Comparison of ENCODE assay signal across 11 mouse cellular contexts in the genomic region with DNA sequence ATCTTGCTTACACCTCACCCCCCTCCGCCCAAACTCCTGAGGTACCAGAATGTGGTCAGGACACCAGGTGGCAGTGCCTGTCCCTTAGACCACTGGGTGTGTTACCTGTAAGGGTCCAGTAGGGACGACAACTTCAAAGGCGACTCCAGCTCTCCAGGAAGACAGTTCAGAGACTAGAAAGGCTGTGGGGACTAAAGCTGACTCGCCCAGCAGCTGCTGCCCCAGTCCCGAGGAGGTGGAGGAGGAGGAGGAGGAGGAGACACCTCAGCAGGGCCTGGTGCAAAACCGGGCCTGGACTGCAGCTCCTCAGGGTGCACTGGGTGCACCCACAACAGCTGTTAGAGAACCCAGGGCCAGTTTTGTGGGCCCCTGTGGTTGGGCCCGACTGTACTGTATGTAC. TPM values are rescaled to one million over a fixed set of nuclear protein-coding genes. Genes with fewer than 3 reads are reported as not detected.
DNase-seq lines count a peak whose midpoint lies in the region; ATAC-seq and TF ChIP-seq lines count a peak whose summit lies in the region.
"Had no signal": no experiment of that assay in that cellular context is flagged by ENCODE, and none has a peak within 500 bp of the region (broad histone marks: within the 10 kb centered on the region; RNA-seq: fewer than 3 reads in every experiment).

Sytl1 (minus strand) TSS at position 232 of the 400 bp plus-strand sequence.

- H3K27me3 ChIP-seq in kidney, embryonic 16.5 days (ENCODE audit: insufficient read depth, low read length): no peaks in the 10 kb centered on the region
- no peaks in the 10 kb centered on the region; the same call in 1 of the 2 replicates for H3K27me3 ChIP-seq in G1E (ENCODE audit: insufficient read depth, low read length)
- no peaks in the 10 kb centered on the region for H3K27me3 ChIP-seq in intestine, postnatal 0 days (replicated peaks; ENCODE audit: control insufficient read depth, insufficient read depth, low read length)
- H3K27me3 ChIP-seq in stomach, embryonic 15.5 days (replicated peaks): no peaks in the 10 kb centered on the region
- H3K27me3 ChIP-seq: Patski had no signal

- DNase-seq in kidney, adult 8-10 months: no peak
- DNase-seq in G1E (ENCODE audit: low spot score): no peak
- DNase-seq in right cerebral cortex, adult 18-20 months: no peak
- no peak for DNase-seq in layer of hippocampus, postnatal 10 days (ENCODE audit: low spot score in 2 of 2)
- DNase-seq in cerebellum, adult 9-11 months: no peak
- DNase-seq: cerebellum, postnatal 36 days; gastrocnemius, postnatal 14 days had no signal

- ATAC-seq in kidney, embryonic 16.5 days (ENCODE audit: low FRiP score, low TSS enrichment): no peak
- ATAC-seq in G1E (ENCODE audit: extremely low read depth, insufficient number of reproducible peaks, low FRiP score, poor library complexity, severe bottlenecking): no peak; the same call in 1 of the 2 replicates
- ATAC-seq in intestine, postnatal 0 days: no peak
- ATAC-seq in stomach, embryonic 15.5 days (ENCODE audit: insufficient read depth, low FRiP score, low read depth): no peak
- ATAC-seq: Patski had no signal

- H3K9me3 ChIP-seq in kidney, embryonic 16.5 days (ENCODE audit: low read length): no peaks in the 10 kb centered on the region
- H3K9me3 ChIP-seq in G1E (replicated peaks): no peaks in the 10 kb centered on the region
- H3K9me3 ChIP-seq in intestine, postnatal 0 days (ENCODE audit: control insufficient read depth): no peaks in the 10 kb centered on the region
- H3K9me3 ChIP-seq in stomach, embryonic 15.5 days: no peaks in the 10 kb centered on the region

- H3K27ac ChIP-seq in kidney, embryonic 16.5 days (ENCODE audit: low read length): no peak within 1 kb of the TSS
- no peak within 1 kb of the TSS for H3K27ac ChIP-seq in intestine, postnatal 0 days (ENCODE audit: low read depth, low read length)
- peak within 1 kb of the TSS; percentile 57 for H3K27ac ChIP-seq in stomach, embryonic 15.5 days

- H3K36me3 ChIP-seq in kidney, embryonic 16.5 days (ENCODE audit: insufficient read depth, low read length): peaks cover 41% of the 10 kb centered on the region
- peaks cover 56% of the 10 kb centered on the region for H3K36me3 ChIP-seq in G1E (replicated peaks)
- peaks cover 31% of the 10 kb centered on the region for H3K36me3 ChIP-seq in intestine, postnatal 0 days (ENCODE audit: control insufficient read depth, insufficient read depth)
- H3K36me3 ChIP-seq in stomach, embryonic 15.5 days: peaks cover 35% of the 10 kb centered on the region

- no peak within 1 kb of the TSS for H3K4me2 ChIP-seq in kidney, embryonic 16.5 days (replicated peaks; ENCODE audit: low read depth, low read length)
- H3K4me2 ChIP-seq in intestine, postnatal 0 days (replicated peaks; ENCODE audit: low read depth): no peak within 1 kb of the TSS
- peak within 1 kb of the TSS; percentile 33 for H3K4me2 ChIP-seq in stomach, embryonic 15.5 days

- H3K4me1 ChIP-seq in kidney, embryonic 16.5 days (ENCODE audit: insufficient read depth, low read length): no peaks in the 10 kb centered on the region
- peaks cover 51% of the 10 kb centered on the region for H3K4me1 ChIP-seq in G1E (ENCODE audit: insufficient read depth, low read depth, low read length)
- no peaks in the 10 kb centered on the region for H3K4me1 ChIP-seq in intestine, postnatal 0 days (replicated peaks; ENCODE audit: control insufficient read depth, insufficient read depth, low read length)
- H3K4me1 ChIP-seq in stomach, embryonic 15.5 days: peaks cover 3% of the 10 kb centered on the region; the same call in 1 of the 2 replicates

- WGBS in kidney, embryonic 16.5 days: 36% methylated on average over 7 of the region's 7 CpGs
- WGBS in intestine, postnatal 0 days: 35% methylated on average over 7 of the region's 7 CpGs
- 28% methylated on average over 7 of the region's 7 CpGs for WGBS in stomach, embryonic 15.5 days

- TF ChIP-seq CTCF in G1E (IDR thresholded peaks at IDR 0.05; ENCODE audit: low read depth, low read length): no peak
- TF ChIP-seq CTCF in intestine, postnatal 0 days (IDR thresholded peaks at IDR 0.05; ENCODE audit: low read depth): peak; percentile 30

- H3K4me3 ChIP-seq in kidney, embryonic 16.5 days (ENCODE audit: low read length): no peak within 1 kb of the TSS
- H3K4me3 ChIP-seq in G1E (ENCODE audit: low read depth, low read length): peak within 1 kb of the TSS; percentile 29; the same call in 1 of the 2 replicates
- no peak within 1 kb of the TSS for H3K4me3 ChIP-seq in intestine, postnatal 0 days (ENCODE audit: low read depth, low read length)
- H3K4me3 ChIP-seq in stomach, embryonic 15.5 days (replicated peaks): peak within 1 kb of the TSS; percentile 26

- H3K9ac ChIP-seq in kidney, embryonic 16.5 days (replicated peaks; ENCODE audit: low read length): 0 out of 2 replicates have a peak within 1 kb of the TSS, but pooled peaks have one; percentile 18
- 0 out of 2 replicates have a peak within 1 kb of the TSS, but pooled peaks have one; percentile 11 for H3K9ac ChIP-seq in intestine, postnatal 0 days (ENCODE audit: low read depth, low read length)
- H3K9ac ChIP-seq in stomach, embryonic 15.5 days: no peak within 1 kb of the TSS

RNA-seq across cellular contexts. Expression of gene Sytl1, which starts in this region (rescaled TPM):
- polyA plus RNA-seq in kidney, embryonic 16.5 days (2015; fragmentation: Nextera tagmentation; extraction: Ambion mirVana): 1.1 and 1.5 TPM in 2 replicates
- total RNA-seq in G1E (2014; fragmentation: Nextera tagmentation) (1.2 and 2.5 TPM in 2 replicates), G1E (2017) (0.05 and 0.35 TPM in 2 replicates)
- 1.4 and 1.7 TPM in 2 replicates for polyA plus RNA-seq in G1E (2012)
- 1.6 and 1.8 TPM in 2 replicates for polyA plus RNA-seq in intestine, postnatal 0 days (2015; fragmentation: Nextera tagmentation; extraction: Ambion mirVana)
- 17.0 and 29.0 TPM in 2 replicates for polyA plus RNA-seq in stomach, embryonic 15.5 days (2015; fragmentation: Nextera tagmentation; extraction: Ambion mirVana)
- total RNA-seq in layer of hippocampus, postnatal 10 days (2021): under 1 TPM; 0.51 to 0.53 TPM

Comparison
In these comparisons a context has a peak if more than half of its experiments do, and no peak if none do; other contexts are left out.
1. H3K4me3 ChIP-seq: peak in G1E (single experiment) and stomach, embryonic 15.5 days (single experiment); none in kidney, embryonic 16.5 days (single experiment) and intestine, postnatal 0 days (single experiment).